Mouse (Mus musculus): Measurements from ENCODE around the gene Slc48a1. TPM values are rescaled to one million over a fixed set of nuclear protein-coding genes. Genes with fewer than 3 reads are reported as not detected.

Slc48a1 gene
- polyA plus RNA-seq, 1 experiment from 2014 or later, result 29.2 TPM

- Histone ChIP-seq H3K4me3 (ENCODE audit: low read depth, low read length) (no peak overlapping the region), H3K27me3 (ENCODE audit: control insufficient read depth, insufficient read depth, low read length) (no peaks in the 10 kb centered on the region), H3K4me1 (ENCODE audit: control insufficient read depth, insufficient read depth, low read length) (peaks cover 9% of the 10 kb centered on the region; the same call in 1 of the 2 replicates), H3K4me2 (ENCODE audit: low read depth) (no peak overlapping the region), H3K9ac (ENCODE audit: low read length) (no peak overlapping the region), H3K27ac (ENCODE audit: low read depth, low read length) (no peak overlapping the region), H3K36me3 (ENCODE audit: control insufficient read depth, insufficient read depth, low read length) (peaks cover 2% of the 10 kb centered on the region), H3K9me3 (ENCODE audit: control insufficient read depth, low read length) (no peaks in the 10 kb centered on the region)
- DNase-seq (ENCODE audit: low spot score), result no peak
- ATAC-seq (ENCODE audit: insufficient read depth, low FRiP score, low TSS enrichment), result no peak
- 93% methylated on average over 17 of the region's 17 CpGs for WGBS
Measured at GRCm38 (mm10) chr15:97796674-97797310, 18.5 kb downstream of the Slc48a1 start.

- DNase-seq (ENCODE audit: low spot score) (peak; percentile 71), ATAC-seq (ENCODE audit: insufficient read depth, low FRiP score, low TSS enrichment) (peak; percentile 64)
- H3K27me3 ChIP-seq (ENCODE audit: control insufficient read depth, insufficient read depth, low read length), result no peaks in the 10 kb centered on the region
- no peak overlapping the region for H3K4me3 ChIP-seq (ENCODE audit: low read depth, low read length)
- no peak overlapping the region for H3K27ac ChIP-seq (ENCODE audit: low read depth, low read length)
- H3K4me2 ChIP-seq (ENCODE audit: low read depth), result 0 out of 2 replicates have a peak overlapping the region, but pooled peaks have one; percentile 9
- no peaks in the 10 kb centered on the region for H3K9me3 ChIP-seq (ENCODE audit: control insufficient read depth, low read length)
- H3K9ac ChIP-seq (ENCODE audit: low read length), result no peak overlapping the region
- WGBS, result 52% methylated on average over 17 of the region's 17 CpGs
- H3K36me3 ChIP-seq (ENCODE audit: control insufficient read depth, insufficient read depth, low read length), result peaks cover 2% of the 10 kb centered on the region
- H3K4me1 ChIP-seq (ENCODE audit: control insufficient read depth, insufficient read depth, low read length), result peaks cover 9% of the 10 kb centered on the region; the same call in 1 of the 2 replicates
Measured at GRCm38 (mm10) chr15:97798134-97798533, 19.8 kb downstream of the Slc48a1 start.

- Histone ChIP-seq H3K27ac (ENCODE audit: low read depth, low read length) (no peak overlapping the region), H3K9me3 (ENCODE audit: control insufficient read depth, low read length) (no peaks in the 10 kb centered on the region), H3K9ac (ENCODE audit: low read length) (no peak overlapping the region), H3K4me1 (ENCODE audit: control insufficient read depth, insufficient read depth, low read length) (peaks cover 9% of the 10 kb centered on the region; the same call in 1 of the 2 replicates), H3K36me3 (ENCODE audit: control insufficient read depth, insufficient read depth, low read length) (no peaks in the 10 kb centered on the region; the same call in none of the 2 replicates), H3K4me2 (ENCODE audit: low read depth) (no peak overlapping the region), H3K4me3 (ENCODE audit: low read depth, low read length) (no peak overlapping the region), H3K27me3 (ENCODE audit: control insufficient read depth, insufficient read depth, low read length) (no peaks in the 10 kb centered on the region)
- DNase-seq (ENCODE audit: low spot score) (no peak), ATAC-seq (ENCODE audit: insufficient read depth, low FRiP score, low TSS enrichment) (no peak)
- 92% methylated on average over 10 of the region's 11 CpGs for WGBS
Measured at GRCm38 (mm10) chr15:97799446-97799845, 21.1 kb downstream of the Slc48a1 start.

- 85% methylated on average over 13 of the region's 13 CpGs for WGBS
- no peaks in the 10 kb centered on the region; the same call in none of the 2 replicates for H3K36me3 ChIP-seq (ENCODE audit: control insufficient read depth, insufficient read depth, low read length)
- no peaks in the 10 kb centered on the region for H3K27me3 ChIP-seq (ENCODE audit: control insufficient read depth, insufficient read depth, low read length)
- H3K9ac ChIP-seq (ENCODE audit: low read length), result no peak overlapping the region
- no peak for DNase-seq (ENCODE audit: low spot score)
- no peak overlapping the region for H3K27ac ChIP-seq (ENCODE audit: low read depth, low read length)
- H3K4me3 ChIP-seq (ENCODE audit: low read depth, low read length), result no peak overlapping the region
- no peaks in the 10 kb centered on the region for H3K9me3 ChIP-seq (ENCODE audit: control insufficient read depth, low read length)
- peaks cover 9% of the 10 kb centered on the region; the same call in 1 of the 2 replicates for H3K4me1 ChIP-seq (ENCODE audit: control insufficient read depth, insufficient read depth, low read length)
- no peak for ATAC-seq (ENCODE audit: insufficient read depth, low FRiP score, low TSS enrichment)
- H3K4me2 ChIP-seq (ENCODE audit: low read depth), result no peak overlapping the region
Measured at GRCm38 (mm10) chr15:97800853-97801252, 22.5 kb downstream of the Slc48a1 start.

GRCm38 (mm10) chr15:97801811-97802210 is 23.5 kb downstream of the Slc48a1 start:
- H3K36me3 ChIP-seq (ENCODE audit: control insufficient read depth, insufficient read depth, low read length), result no peaks in the 10 kb centered on the region; the same call in none of the 2 replicates
- ATAC-seq (ENCODE audit: insufficient read depth, low FRiP score, low TSS enrichment) (no peak), DNase-seq (ENCODE audit: low spot score) (no peak)
- WGBS, result 79% methylated on average over 7 of the region's 7 CpGs
- H3K9ac ChIP-seq (ENCODE audit: low read length), result no peak overlapping the region
- no peak overlapping the region for H3K27ac ChIP-seq (ENCODE audit: low read depth, low read length)
- no peaks in the 10 kb centered on the region for H3K9me3 ChIP-seq (ENCODE audit: control insufficient read depth, low read length)
- H3K27me3 ChIP-seq (ENCODE audit: control insufficient read depth, insufficient read depth, low read length), result no peaks in the 10 kb centered on the region
- no peak overlapping the region for H3K4me3 ChIP-seq (ENCODE audit: low read depth, low read length)
- no peak overlapping the region for H3K4me2 ChIP-seq (ENCODE audit: low read depth)
- H3K4me1 ChIP-seq (ENCODE audit: control insufficient read depth, insufficient read depth, low read length), result peaks cover 9% of the 10 kb centered on the region; the same call in 1 of the 2 replicates

- DNase-seq (ENCODE audit: low spot score), result peak; percentile 71
- peak overlapping the region; percentile 27 for H3K4me2 ChIP-seq (ENCODE audit: low read depth)
- no peaks in the 10 kb centered on the region for H3K27me3 ChIP-seq (ENCODE audit: control insufficient read depth, insufficient read depth, low read length)
- peaks cover 9% of the 10 kb centered on the region; the same call in 1 of the 2 replicates for H3K4me1 ChIP-seq (ENCODE audit: control insufficient read depth, insufficient read depth, low read length)
- 12% methylated on average over 13 of the region's 13 CpGs for WGBS
- peak; percentile 49; the same call in 1 of the 2 replicates for ATAC-seq (ENCODE audit: insufficient read depth, low FRiP score, low TSS enrichment)
- peak overlapping the region; percentile 12; the same call in 1 of the 2 replicates for H3K4me3 ChIP-seq (ENCODE audit: low read depth, low read length)
- H3K27ac ChIP-seq (ENCODE audit: low read depth, low read length), result peak overlapping the region; percentile 39; the same call in 1 of the 2 replicates
- peaks cover 2% of the 10 kb centered on the region for H3K36me3 ChIP-seq (ENCODE audit: control insufficient read depth, insufficient read depth, low read length)
- no peaks in the 10 kb centered on the region for H3K9me3 ChIP-seq (ENCODE audit: control insufficient read depth, low read length)
- H3K9ac ChIP-seq (ENCODE audit: low read length), result peak overlapping the region; percentile 18; the same call in 1 of the 2 replicates
Measured at GRCm38 (mm10) chr15:97802575-97802974, 24.3 kb downstream of the Slc48a1 start.

GRCm38 (mm10) chr15:97807867-97808266 is 29.5 kb downstream of the Slc48a1 start:
- Histone ChIP-seq H3K27ac (ENCODE audit: low read depth, low read length) (no peak overlapping the region), H3K4me2 (ENCODE audit: low read depth) (no peak overlapping the region), H3K27me3 (ENCODE audit: control insufficient read depth, insufficient read depth, low read length) (no peaks in the 10 kb centered on the region), H3K36me3 (ENCODE audit: control insufficient read depth, insufficient read depth, low read length) (peaks cover 5% of the 10 kb centered on the region), H3K4me3 (ENCODE audit: low read depth, low read length) (no peak overlapping the region), H3K9me3 (ENCODE audit: control insufficient read depth, low read length) (no peaks in the 10 kb centered on the region), H3K4me1 (ENCODE audit: control insufficient read depth, insufficient read depth, low read length) (peaks cover 8% of the 10 kb centered on the region), H3K9ac (ENCODE audit: low read length) (no peak overlapping the region)
- DNase-seq (ENCODE audit: low spot score), result no peak
- ATAC-seq (ENCODE audit: insufficient read depth, low FRiP score, low TSS enrichment), result no peak
- 82% methylated on average over 12 of the region's 12 CpGs for WGBS

- DNase-seq (ENCODE audit: low spot score) (no peak), ATAC-seq (ENCODE audit: insufficient read depth, low FRiP score, low TSS enrichment) (no peak)
- Histone ChIP-seq H3K36me3 (ENCODE audit: control insufficient read depth, insufficient read depth, low read length) (peaks cover 5% of the 10 kb centered on the region), H3K4me2 (ENCODE audit: low read depth) (no peak overlapping the region), H3K4me1 (ENCODE audit: control insufficient read depth, insufficient read depth, low read length) (peaks cover 8% of the 10 kb centered on the region), H3K9me3 (ENCODE audit: control insufficient read depth, low read length) (no peaks in the 10 kb centered on the region), H3K9ac (ENCODE audit: low read length) (no peak overlapping the region), H3K4me3 (ENCODE audit: low read depth, low read length) (no peak overlapping the region), H3K27ac (ENCODE audit: low read depth, low read length) (no peak overlapping the region), H3K27me3 (ENCODE audit: control insufficient read depth, insufficient read depth, low read length) (no peaks in the 10 kb centered on the region)
- 88% methylated on average over 14 of the region's 14 CpGs for WGBS
Measured at GRCm38 (mm10) chr15:97808532-97808931, 30.2 kb downstream of the Slc48a1 start.

- Histone ChIP-seq H3K4me1 (ENCODE audit: control insufficient read depth, insufficient read depth, low read length) (peaks cover 8% of the 10 kb centered on the region), H3K27ac (ENCODE audit: low read depth, low read length) (no peak overlapping the region), H3K9ac (ENCODE audit: low read length) (no peak overlapping the region), H3K4me2 (ENCODE audit: low read depth) (no peak overlapping the region), H3K4me3 (ENCODE audit: low read depth, low read length) (no peak overlapping the region), H3K9me3 (ENCODE audit: control insufficient read depth, low read length) (no peaks in the 10 kb centered on the region), H3K27me3 (ENCODE audit: control insufficient read depth, insufficient read depth, low read length) (no peaks in the 10 kb centered on the region), H3K36me3 (ENCODE audit: control insufficient read depth, insufficient read depth, low read length) (peaks cover 5% of the 10 kb centered on the region)
- 88% methylated on average over 14 of the region's 14 CpGs for WGBS
- ATAC-seq (ENCODE audit: insufficient read depth, low FRiP score, low TSS enrichment) (no peak), DNase-seq (ENCODE audit: low spot score) (no peak)
Measured at GRCm38 (mm10) chr15:97809206-97809605, 30.9 kb downstream of the Slc48a1 start.

Data from neural tube, embryonic 11.5 days (tissue).